Mouse (Mus musculus): ENCODE results near the gene Inhbe.
"Not testable (repeated sequence)": the region's sequence is repeated elsewhere in the genome, so short reads cannot be mapped to it uniquely, and the experiment has no call there.

DNA sequence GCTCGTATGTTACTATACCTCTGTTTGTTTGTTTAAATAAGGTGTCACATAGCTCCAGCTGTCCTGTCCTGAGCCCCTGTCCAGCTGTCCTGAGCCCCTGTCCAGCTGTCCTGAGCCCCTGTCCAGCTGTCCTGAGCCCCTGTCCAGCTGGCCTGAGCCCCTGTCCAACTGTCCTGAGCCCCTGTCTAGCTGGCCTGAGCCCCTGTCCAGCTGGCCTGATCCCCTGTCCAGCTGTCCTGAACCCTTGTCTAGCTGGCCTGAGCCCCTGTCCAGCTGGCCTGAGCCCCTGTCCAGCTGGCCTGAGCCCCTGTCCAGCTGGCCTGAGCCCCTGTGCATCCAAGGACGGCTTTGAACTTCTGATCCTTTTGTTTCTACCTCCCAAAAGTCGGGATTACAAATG is 45.0 kb downstream of the Inhbe start:
- not testable (repeated sequence) for TF ChIP-seq CTCF (IDR thresholded peaks at IDR 0.05; ENCODE audit: low read depth, low read length); POLR2A (IDR thresholded peaks at IDR 0.05; ENCODE audit: insufficient read depth, low read length); EP300 (IDR thresholded peaks at IDR 0.05; ENCODE audit: insufficient read depth, low read depth, low read length)
